Mouse (Mus musculus): ENCODE measurements around the gene Cebpz. TPM values are rescaled to one million over a fixed set of nuclear protein-coding genes. Genes with fewer than 3 reads are reported as not detected.

Gene Cebpz
- total RNA-seq (2023), result 10 to 100 TPM; 67.5 to 70.8 TPM

GRCm38 (mm10) chr17:78936466-78937228 lies at the start of gene Cebpz, which contains the start of gene Ndufaf7:
Cebpz (minus strand) TSS chr17:78937066.
Ndufaf7 (plus strand) TSS chr17:78937136.

GRCm38 (mm10) chr17:78916369-78916813 lies 20.5 kb downstream of the Cebpz start, which contains the start of gene Cebpzos:
Cebpzos (plus strand) TSS chr17:78916500.

DNA sequence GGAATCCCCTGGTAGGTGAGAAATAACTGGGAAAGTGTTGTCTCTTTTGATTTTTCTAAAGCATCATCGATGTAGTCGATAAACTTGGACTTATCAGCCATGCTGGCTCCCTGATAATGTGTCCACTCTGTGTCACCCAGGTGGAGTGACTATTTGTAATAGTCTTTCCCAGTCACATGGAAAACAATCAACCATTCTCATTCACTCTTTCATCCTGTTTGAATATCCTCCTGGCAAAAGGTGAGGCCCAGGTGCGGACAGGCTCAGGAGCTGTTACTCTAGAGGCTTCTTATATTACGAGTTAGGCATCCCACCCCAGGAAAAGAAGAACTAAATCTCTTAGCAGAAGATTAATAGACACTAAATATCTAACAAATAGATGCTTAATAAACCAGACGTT lies 30.0 kb downstream of the Cebpz start, which contains the start of gene Sult6b1:
Gene Sult6b1 (minus strand): TSS at position 101 of the 400 bp plus-strand sequence.

GRCm38 (mm10) chr17:78882401-78883112 lies 54.3 kb downstream of the Cebpz start, which contains the start of gene Eif2ak2:
Eif2ak2 (minus strand) TSS chr17:78882573.

Other genes with a start within 250 kb of the Cebpz start
- 10 to 100 TPM; 41.3 to 41.6 TPM for gene Strn, start 199.9 kb downstream of the Cebpz start, total RNA-seq (2023)
- gene Heatr5b, start 101.7 kb downstream of the Cebpz start, total RNA-seq (2023), result 10 to 100 TPM; 20.0 to 21.3 TPM
- gene Gpatch11, start 101.5 kb downstream of the Cebpz start, total RNA-seq (2023), result 10 to 100 TPM; 22.9 to 24.1 TPM
- gene Eif2ak2, start 54.5 kb downstream of the Cebpz start, total RNA-seq (2023), result 10 to 100 TPM; 28.4 to 31.6 TPM
- not detected for gene Sult6b1, start 30.1 kb downstream of the Cebpz start, total RNA-seq (2023)
- gene Cebpzos, start 20.6 kb downstream of the Cebpz start, total RNA-seq (2023), result 1 to 10 TPM; 6.9 TPM
- 10 to 100 TPM; 22.1 to 25.8 TPM for gene Ndufaf7, start 70 bp upstream of the Cebpz start, total RNA-seq (2023)
- 10 to 100 TPM; 46.0 to 54.2 TPM for gene Prkd3, start 83.8 kb upstream of the Cebpz start, total RNA-seq (2023)
- 1 to 10 TPM; 6.3 to 7.7 TPM for gene Qpct, start 114.8 kb upstream of the Cebpz start, total RNA-seq (2023)